Mouse (Mus musculus): Measurements from ENCODE around the gene Serpina9. TPM values are rescaled to one million over a fixed set of nuclear protein-coding genes. Genes with fewer than 3 reads are reported as not detected.

Gene Serpina9
- polyA plus RNA-seq, 1 experiment: not detected

DNA sequence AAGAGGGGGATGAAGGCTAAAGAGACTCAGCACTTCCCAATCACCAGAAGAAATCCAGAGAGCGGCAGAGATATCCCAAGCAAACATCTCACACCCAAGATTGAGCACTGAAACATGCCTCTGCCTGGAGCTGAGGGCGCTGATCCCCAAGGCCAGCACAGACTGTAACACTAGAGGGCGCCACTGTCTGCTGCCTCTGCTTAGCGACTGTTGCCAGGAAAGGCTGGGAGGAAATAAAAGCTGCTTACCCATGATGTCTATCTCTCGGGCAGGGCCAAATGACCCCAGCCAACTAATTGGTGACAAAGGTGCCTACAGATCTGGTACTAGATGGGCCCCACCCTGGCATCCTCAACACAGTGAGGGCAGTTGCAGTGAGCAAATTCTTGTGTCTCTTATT is 35.7 kb downstream of the Serpina9 start:
- H3K4me1 ChIP-seq (ENCODE audit: control insufficient read depth, insufficient read depth, low read length): no peaks in the 10 kb centered on the region
- H3K4me3 ChIP-seq (ENCODE audit: insufficient read depth, low read depth, low read length): no peak overlapping the region
- no peaks in the 10 kb centered on the region for H3K27me3 ChIP-seq (replicated peaks; ENCODE audit: control insufficient read depth, insufficient read depth, low read length)
- H3K36me3 ChIP-seq (ENCODE audit: control insufficient read depth, insufficient read depth, low read length): no peaks in the 10 kb centered on the region
- peak; percentile 11 for DNase-seq
- TF ChIP-seq POLR2A (IDR thresholded peaks at IDR 0.05; ENCODE audit: low read depth, low read length): no peak
- peak; percentile 79 for TF ChIP-seq CTCF (conservative IDR thresholded peaks at IDR 0.05; ENCODE audit: insufficient read depth, insufficient read length, low read depth, low read length)
- H3K27ac ChIP-seq (ENCODE audit: insufficient read depth, low read depth, low read length): no peak overlapping the region
- WGBS: 38% methylated on average over 5 of the region's 5 CpGs

DNA sequence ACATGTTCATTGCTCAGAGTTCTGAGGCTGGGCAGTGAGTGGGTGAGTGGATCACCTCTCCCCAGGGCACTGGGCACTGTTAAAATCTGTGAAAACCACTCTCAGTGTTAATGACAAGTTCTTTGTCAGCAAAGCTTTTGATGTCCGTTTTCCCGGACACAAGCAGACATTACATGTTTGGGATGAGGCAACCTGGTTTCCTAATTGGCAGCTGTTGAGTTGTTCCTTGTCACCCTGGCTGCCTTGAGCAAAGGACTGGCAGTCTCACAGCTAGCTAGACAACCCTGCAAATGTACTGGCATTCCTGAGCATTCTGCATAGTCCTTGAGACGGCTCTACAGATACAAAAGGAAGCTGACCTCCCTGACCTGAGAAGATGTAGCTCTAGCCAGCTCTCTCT is 36.5 kb downstream of the Serpina9 start:
- no peak for DNase-seq
- no peaks in the 10 kb centered on the region for H3K4me1 ChIP-seq (ENCODE audit: control insufficient read depth, insufficient read depth, low read length)
- no peaks in the 10 kb centered on the region for H3K27me3 ChIP-seq (replicated peaks; ENCODE audit: control insufficient read depth, insufficient read depth, low read length)
- TF ChIP-seq CTCF (conservative IDR thresholded peaks at IDR 0.05; ENCODE audit: insufficient read depth, insufficient read length, low read depth, low read length) (no peak), POLR2A (IDR thresholded peaks at IDR 0.05; ENCODE audit: low read depth, low read length) (no peak)
- H3K36me3 ChIP-seq (ENCODE audit: control insufficient read depth, insufficient read depth, low read length): no peaks in the 10 kb centered on the region
- H3K27ac ChIP-seq (ENCODE audit: insufficient read depth, low read depth, low read length): no peak overlapping the region
- 79% methylated on average over 3 of the region's 3 CpGs for WGBS
- no peak overlapping the region for H3K4me3 ChIP-seq (ENCODE audit: insufficient read depth, low read depth, low read length)

DNA sequence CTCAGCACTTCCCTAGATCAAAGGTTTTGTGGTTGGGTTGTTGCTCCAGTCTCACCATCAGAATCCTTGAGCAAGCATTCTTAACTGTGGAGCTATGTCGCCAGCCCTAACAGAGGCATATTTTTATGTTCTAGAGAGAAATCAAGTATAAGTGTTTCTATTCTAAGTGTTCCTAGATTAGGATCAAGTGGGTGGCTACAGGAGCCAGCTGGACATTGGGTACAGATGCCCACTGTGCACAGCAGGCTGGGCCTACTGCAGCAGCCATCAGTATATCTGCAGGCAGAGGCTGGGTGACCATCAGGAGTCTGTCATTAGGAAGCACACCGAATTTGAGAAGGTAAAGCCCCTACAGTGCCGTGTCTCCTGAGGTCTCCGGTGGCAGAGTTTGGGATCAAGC is 42.5 kb downstream of the Serpina9 start:
- no peak for DNase-seq
- no peak for TF ChIP-seq CTCF (conservative IDR thresholded peaks at IDR 0.05; ENCODE audit: insufficient read depth, insufficient read length, low read depth, low read length)
- TF ChIP-seq POLR2A (IDR thresholded peaks at IDR 0.05; ENCODE audit: low read depth, low read length): no peak
- 89% methylated on average over 4 of the region's 4 CpGs for WGBS
- Histone ChIP-seq H3K27me3 (replicated peaks; ENCODE audit: control insufficient read depth, insufficient read depth, low read length) (no peaks in the 10 kb centered on the region), H3K4me1 (ENCODE audit: control insufficient read depth, insufficient read depth, low read length) (no peaks in the 10 kb centered on the region), H3K4me3 (ENCODE audit: insufficient read depth, low read depth, low read length) (no peak overlapping the region), H3K36me3 (ENCODE audit: control insufficient read depth, insufficient read depth, low read length) (no peaks in the 10 kb centered on the region), H3K27ac (ENCODE audit: insufficient read depth, low read depth, low read length) (no peak overlapping the region)

DNA sequence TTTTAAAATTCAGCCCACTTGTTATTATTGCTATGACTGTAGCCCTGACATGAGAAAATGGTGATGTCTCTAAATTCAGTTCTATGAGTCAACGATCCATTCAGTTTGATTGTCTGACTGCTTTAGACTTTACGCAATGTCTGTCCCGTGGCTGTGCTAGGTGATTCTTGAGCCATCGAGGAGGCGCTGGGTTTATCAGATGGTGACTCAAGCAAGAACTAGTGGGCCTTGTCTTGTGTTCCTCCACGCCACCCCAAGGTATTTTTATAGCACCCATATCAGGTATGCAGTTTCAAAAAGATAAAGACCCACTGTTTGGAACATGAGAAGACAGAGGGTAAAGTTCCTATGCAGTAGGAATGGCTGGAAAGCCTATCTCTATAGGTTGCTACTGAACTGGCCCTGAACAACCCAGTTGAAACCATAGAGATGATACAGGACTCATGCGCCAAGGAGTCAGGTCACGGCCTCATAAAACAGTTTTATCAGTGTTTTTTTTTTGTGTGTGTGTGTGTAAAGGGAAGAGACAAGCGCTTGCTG is 43.9 kb downstream of the Serpina9 start:
- 84% methylated on average over 9 of the region's 9 CpGs for WGBS
- no peaks in the 10 kb centered on the region for H3K36me3 ChIP-seq (ENCODE audit: control insufficient read depth, insufficient read depth, low read length)
- no peaks in the 10 kb centered on the region for H3K4me1 ChIP-seq (ENCODE audit: control insufficient read depth, insufficient read depth, low read length)
- H3K27ac ChIP-seq (ENCODE audit: insufficient read depth, low read depth, low read length): no peak overlapping the region
- TF ChIP-seq POLR2A (IDR thresholded peaks at IDR 0.05; ENCODE audit: low read depth, low read length) (no peak), CTCF (conservative IDR thresholded peaks at IDR 0.05; ENCODE audit: insufficient read depth, insufficient read length, low read depth, low read length) (no peak)
- H3K27me3 ChIP-seq (replicated peaks; ENCODE audit: control insufficient read depth, insufficient read depth, low read length): no peaks in the 10 kb centered on the region
- no peak for DNase-seq
- no peak overlapping the region for H3K4me3 ChIP-seq (ENCODE audit: insufficient read depth, low read depth, low read length)

DNA sequence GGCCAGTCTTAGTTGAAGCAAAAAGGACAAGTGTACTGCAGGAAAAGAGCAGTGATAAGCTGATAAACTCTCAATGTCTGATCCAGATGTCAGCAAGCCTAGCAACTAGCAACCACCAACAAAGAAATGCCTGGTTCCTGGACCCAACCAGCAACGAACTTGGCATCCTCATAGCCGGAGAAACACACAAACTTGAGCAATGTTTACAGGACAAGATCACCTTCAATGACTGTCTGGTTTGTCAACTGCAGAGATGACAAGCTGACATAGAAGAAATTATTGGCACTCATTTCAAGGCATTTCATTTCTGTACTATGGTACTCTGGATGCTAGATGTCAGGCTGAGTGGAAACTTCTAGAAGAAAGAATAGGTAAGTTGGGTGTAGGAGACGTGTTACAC is 46.8 kb downstream of the Serpina9 start:
- H3K27ac ChIP-seq (ENCODE audit: insufficient read depth, low read depth, low read length): no peak overlapping the region
- no peak for TF ChIP-seq POLR2A (IDR thresholded peaks at IDR 0.05; ENCODE audit: low read depth, low read length)
- no peak for TF ChIP-seq CTCF (conservative IDR thresholded peaks at IDR 0.05; ENCODE audit: insufficient read depth, insufficient read length, low read depth, low read length)
- whole genome bisulfite sequencing: 79% methylated on average over 3 of the region's 3 CpGs
- no peak overlapping the region for H3K4me3 ChIP-seq (ENCODE audit: insufficient read depth, low read depth, low read length)
- no peaks in the 10 kb centered on the region for H3K36me3 ChIP-seq (ENCODE audit: control insufficient read depth, insufficient read depth, low read length)
- DNase-seq: no peak
- H3K4me1 ChIP-seq (ENCODE audit: control insufficient read depth, insufficient read depth, low read length): no peaks in the 10 kb centered on the region
- no peaks in the 10 kb centered on the region for H3K27me3 ChIP-seq (replicated peaks; ENCODE audit: control insufficient read depth, insufficient read depth, low read length)

DNA sequence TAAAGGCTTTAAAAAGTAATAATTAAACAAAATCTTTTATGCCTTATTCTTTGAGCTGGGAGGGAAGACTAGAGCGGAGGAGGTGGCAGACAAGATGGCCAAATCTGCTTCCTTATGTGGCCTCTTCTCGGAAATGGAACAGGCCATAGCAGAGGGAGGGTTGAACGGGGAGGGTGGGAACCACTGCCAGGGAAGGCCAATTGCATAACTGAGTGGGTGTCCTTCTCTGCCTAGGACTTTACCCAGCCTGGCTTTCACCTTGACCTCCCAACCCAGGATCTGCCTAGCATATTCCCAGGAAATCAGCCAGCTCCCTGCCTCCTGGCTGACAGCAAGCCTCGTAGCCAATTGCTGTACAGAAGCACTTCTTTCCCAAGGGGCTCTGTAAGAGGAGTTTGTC is 50.3 kb downstream of the Serpina9 start:
- Histone ChIP-seq H3K4me3 (ENCODE audit: insufficient read depth, low read depth, low read length) (no peak overlapping the region), H3K27me3 (replicated peaks; ENCODE audit: control insufficient read depth, insufficient read depth, low read length) (no peaks in the 10 kb centered on the region), H3K4me1 (ENCODE audit: control insufficient read depth, insufficient read depth, low read length) (no peaks in the 10 kb centered on the region), H3K36me3 (ENCODE audit: control insufficient read depth, insufficient read depth, low read length) (no peaks in the 10 kb centered on the region), H3K27ac (ENCODE audit: insufficient read depth, low read depth, low read length) (no peak overlapping the region)
- DNase-seq: peak; percentile 60
- WGBS: 50% methylated on average over 4 of the region's 4 CpGs
- TF ChIP-seq CTCF (conservative IDR thresholded peaks at IDR 0.05; ENCODE audit: insufficient read depth, insufficient read length, low read depth, low read length): no peak
- no peak for TF ChIP-seq POLR2A (IDR thresholded peaks at IDR 0.05; ENCODE audit: low read depth, low read length)

DNA sequence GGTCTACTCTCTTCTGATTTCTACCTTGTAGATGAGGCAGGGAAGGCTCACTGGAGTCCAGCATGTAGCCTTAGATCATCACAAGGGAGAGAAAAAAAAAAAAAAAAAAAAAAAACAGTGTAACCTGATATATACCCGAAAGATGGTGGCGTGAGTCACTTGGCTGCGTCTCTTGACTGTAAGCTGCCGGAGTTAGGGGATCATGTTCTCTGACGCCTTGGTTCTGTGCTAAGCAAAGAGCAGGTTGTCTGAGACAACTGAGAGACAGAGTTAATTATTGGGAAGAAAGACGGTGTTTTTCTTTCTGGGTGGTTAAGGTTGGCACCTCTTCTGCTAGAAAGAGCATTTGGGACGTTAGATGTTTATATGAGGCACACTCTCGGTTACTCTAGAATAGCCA is 50.7 kb downstream of the Serpina9 start:
- no peaks in the 10 kb centered on the region for H3K4me1 ChIP-seq (ENCODE audit: control insufficient read depth, insufficient read depth, low read length)
- 43% methylated on average over 8 of the region's 8 CpGs for WGBS
- no peak overlapping the region for H3K27ac ChIP-seq (ENCODE audit: insufficient read depth, low read depth, low read length)
- DNase-seq: no peak
- no peaks in the 10 kb centered on the region for H3K27me3 ChIP-seq (replicated peaks; ENCODE audit: control insufficient read depth, insufficient read depth, low read length)
- no peaks in the 10 kb centered on the region for H3K36me3 ChIP-seq (ENCODE audit: control insufficient read depth, insufficient read depth, low read length)
- H3K4me3 ChIP-seq (ENCODE audit: insufficient read depth, low read depth, low read length): no peak overlapping the region
- TF ChIP-seq POLR2A (IDR thresholded peaks at IDR 0.05; ENCODE audit: low read depth, low read length): no peak
- no peak for TF ChIP-seq CTCF (conservative IDR thresholded peaks at IDR 0.05; ENCODE audit: insufficient read depth, insufficient read length, low read depth, low read length)
